Comparison of ENCODE assay signal across 22 mouse cellular contexts in genomic region chr12:17239428-17239688, GRCm38 (mm10). TPM values are rescaled to one million over a fixed set of nuclear protein-coding genes. Genes with fewer than 3 reads are reported as not detected.
DNase-seq lines count a peak whose midpoint lies in the region; ATAC-seq and TF ChIP-seq lines count a peak whose summit lies in the region.
"Had no signal": no experiment of that assay in that cellular context is flagged by ENCODE, and none has a peak within 500 bp of the region (broad histone marks: within the 10 kb centered on the region; RNA-seq: fewer than 3 reads in every experiment).

No protein-coding gene starts in this region.

- DNase-seq in gastrocnemius, adult 2 months, result no peak
- DNase-seq in gastrocnemius, postnatal 10 days, result no peak
- no peak for DNase-seq in embryonic facial prominence, embryonic 10.5 days (ENCODE audit: low spot score)
- no peak for DNase-seq in forebrain, embryonic 14.5 days (ENCODE audit: low spot score)
- no peak for DNase-seq in limb, embryonic 14.5 days (ENCODE audit: low spot score)
- DNase-seq in kidney, adult 2 months, result no peak
- no peak for DNase-seq in neural tube, embryonic 10.5 days (ENCODE audit: extremely low spot score, low spot score)
- DNase-seq: adrenal gland, postnatal 25 days; B cell, adult 2 months; cerebellum, adult 18-20 months; heart, adult 18-20 months; heart, postnatal 36 days; kidney, postnatal 14 days; liver; liver, postnatal 0 days; lung, postnatal 10 days; thymus, postnatal 4 days had no signal

- H3K4me3 ChIP-seq in gastrocnemius, adult 2 months, result no peak overlapping the region
- H3K4me3 ChIP-seq in embryonic facial prominence, embryonic 10.5 days, result 0 out of 2 replicates have a peak overlapping the region, but pooled peaks have one; percentile 3
- H3K4me3 ChIP-seq in forebrain, embryonic 14.5 days (ENCODE audit: low read depth, low read length), result no peak overlapping the region
- no peak overlapping the region for H3K4me3 ChIP-seq in limb, embryonic 14.5 days (replicated peaks; ENCODE audit: low read length)
- no peak overlapping the region for H3K4me3 ChIP-seq in kidney, adult 2 months (ENCODE audit: insufficient read depth, low read depth, low read length)
- H3K4me3 ChIP-seq: embryonic facial prominence, embryonic 15.5 days; heart, embryonic 13.5 days; megakaryocyte, embryonic 14.5 days had no signal

- no peak overlapping the region for H3K4me2 ChIP-seq in forebrain, embryonic 14.5 days (ENCODE audit: low read length)
- no peak overlapping the region for H3K4me2 ChIP-seq in limb, embryonic 14.5 days (replicated peaks; ENCODE audit: low read depth, low read length, severe bottlenecking)
- H3K4me2 ChIP-seq: embryonic facial prominence, embryonic 15.5 days; heart, embryonic 13.5 days had no signal

- TF ChIP-seq POLR2A in limb, embryonic 14.5 days (IDR thresholded peaks at IDR 0.05; ENCODE audit: borderline replicate concordance, extremely low read depth, insufficient read depth, insufficient read length), result no peak
- TF ChIP-seq POLR2A in kidney, adult 2 months (IDR thresholded peaks at IDR 0.05; ENCODE audit: low read depth, low read length), result no peak

- no peak for ATAC-seq in forebrain, embryonic 14.5 days
- ATAC-seq in limb, embryonic 14.5 days (ENCODE audit: low FRiP score, low read depth), result 0 out of 2 replicates have a peak, but pooled peaks have one; percentile 6
- ATAC-seq: intestine, postnatal 0 days; liver, postnatal 0 days had no signal

- H3K4me1 ChIP-seq in embryonic facial prominence, embryonic 10.5 days, result peaks cover 28% of the 10 kb centered on the region
- H3K4me1 ChIP-seq in forebrain, embryonic 14.5 days (ENCODE audit: control insufficient read depth, insufficient read depth, low read length), result peaks cover 3% of the 10 kb centered on the region; the same call in 1 of the 2 replicates
- peaks cover 10% of the 10 kb centered on the region for H3K4me1 ChIP-seq in limb, embryonic 14.5 days (ENCODE audit: control insufficient read depth, insufficient read depth, low read length)
- H3K4me1 ChIP-seq in kidney, adult 2 months (ENCODE audit: control insufficient read depth, insufficient read depth, low read length), result no peaks in the 10 kb centered on the region
- H3K4me1 ChIP-seq: megakaryocyte, embryonic 14.5 days had no signal

- intact Hi-C loops in gastrocnemius, adult 2 months (cut with DNase I), result no loop called here

- H3K9ac ChIP-seq in forebrain, embryonic 14.5 days (ENCODE audit: low read length), result no peak overlapping the region
- H3K9ac ChIP-seq in limb, embryonic 14.5 days (ENCODE audit: low read depth, low read length, severe bottlenecking), result no peak overlapping the region
- H3K9ac ChIP-seq: embryonic facial prominence, embryonic 15.5 days; heart, embryonic 13.5 days; liver, postnatal 0 days had no signal

- H3K36me3 ChIP-seq in embryonic facial prominence, embryonic 10.5 days (replicated peaks), result no peaks in the 10 kb centered on the region
- no peaks in the 10 kb centered on the region for H3K36me3 ChIP-seq in forebrain, embryonic 14.5 days (ENCODE audit: control insufficient read depth, insufficient read depth, low read length)
- no peaks in the 10 kb centered on the region for H3K36me3 ChIP-seq in limb, embryonic 14.5 days (ENCODE audit: control insufficient read depth, insufficient read depth, low read length)
- H3K36me3 ChIP-seq in kidney, adult 2 months (ENCODE audit: control insufficient read depth, insufficient read depth, low read length), result no peaks in the 10 kb centered on the region
- H3K36me3 ChIP-seq: embryonic facial prominence, embryonic 15.5 days; heart, embryonic 13.5 days had no signal

- H3K9me3 ChIP-seq in embryonic facial prominence, embryonic 10.5 days, result peaks cover 5% of the 10 kb centered on the region
- no peaks in the 10 kb centered on the region for H3K9me3 ChIP-seq in forebrain, embryonic 14.5 days (replicated peaks; ENCODE audit: control insufficient read depth, low read length)
- H3K9me3 ChIP-seq in limb, embryonic 14.5 days (ENCODE audit: control insufficient read depth, low read length), result no peaks in the 10 kb centered on the region
- H3K9me3 ChIP-seq: embryonic facial prominence, embryonic 15.5 days; heart, embryonic 13.5 days; megakaryocyte, embryonic 14.5 days had no signal

- TF ChIP-seq CTCF in gastrocnemius, adult 2 months (IDR thresholded peaks at IDR 0.05), result no peak
- no peak for TF ChIP-seq CTCF in kidney, adult 2 months (conservative IDR thresholded peaks at IDR 0.05; ENCODE audit: insufficient read depth, insufficient read length, low read depth, low read length)

- peak overlapping the region; percentile 73 for H3K27ac ChIP-seq in gastrocnemius, adult 2 months
- H3K27ac ChIP-seq in embryonic facial prominence, embryonic 10.5 days (replicated peaks), result peak overlapping the region; percentile 60
- H3K27ac ChIP-seq in forebrain, embryonic 14.5 days (ENCODE audit: low read depth, low read length), result 0 out of 2 replicates have a peak overlapping the region, but pooled peaks have one; percentile 30
- 0 out of 2 replicates have a peak overlapping the region, but pooled peaks have one; percentile 38 for H3K27ac ChIP-seq in limb, embryonic 14.5 days (replicated peaks; ENCODE audit: low read depth, low read length)
- no peak overlapping the region for H3K27ac ChIP-seq in kidney, adult 2 months (ENCODE audit: insufficient read depth, low read depth, low read length)
- H3K27ac ChIP-seq: embryonic facial prominence, embryonic 15.5 days; heart, embryonic 13.5 days; hindbrain, postnatal 0 days had no signal

- H3K27me3 ChIP-seq in embryonic facial prominence, embryonic 10.5 days (replicated peaks; ENCODE audit: low read depth, poor library complexity, severe bottlenecking), result no peaks in the 10 kb centered on the region
- no peaks in the 10 kb centered on the region for H3K27me3 ChIP-seq in forebrain, embryonic 14.5 days (replicated peaks; ENCODE audit: control insufficient read depth, insufficient read depth, low read length)
- no peaks in the 10 kb centered on the region for H3K27me3 ChIP-seq in limb, embryonic 14.5 days (ENCODE audit: control insufficient read depth, insufficient read depth, low read length)
- no peaks in the 10 kb centered on the region for H3K27me3 ChIP-seq in kidney, adult 2 months (replicated peaks; ENCODE audit: control insufficient read depth, insufficient read depth, low read length)
- H3K27me3 ChIP-seq: embryonic facial prominence, embryonic 15.5 days; heart, embryonic 13.5 days had no signal

RNA-seq across cellular contexts. Expression of gene Pdia6, which starts 27.0 kb away (rescaled TPM):
- 10 to 100 TPM; 40.1 to 49.5 TPM for total RNA-seq in gastrocnemius, adult 2 months (2021)
- total RNA-seq in gastrocnemius, postnatal 10 days (2021), result 10 to 100 TPM; 78.9 to 89.6 TPM
- polyA plus RNA-seq in embryonic facial prominence, embryonic 10.5 days (2016; fragmentation: Nextera tagmentation; extraction: Ambion mirVana), result 625 and 652 TPM in 2 replicates
- 357 and 368 TPM in 2 replicates for polyA plus RNA-seq in forebrain, embryonic 14.5 days (2014; fragmentation: Nextera tagmentation; extraction: Ambion mirVana)
- polyA plus RNA-seq in limb, embryonic 14.5 days (2012; rRNA removed), result 316 and 435 TPM in 2 replicates
- polyA plus RNA-seq in limb, embryonic 14.5 days (2014; fragmentation: Nextera tagmentation; extraction: Ambion mirVana), result 574 and 584 TPM in 2 replicates
- 60.0 and 70.7 TPM in 2 replicates for polyA plus RNA-seq in kidney, adult 2 months (2012; rRNA removed)
